Mouse (Mus musculus) liver, embryonic 18 days (tissue): ENCODE results near the gene Rab21. TPM values are rescaled to one million over a fixed set of nuclear protein-coding genes. Genes with fewer than 3 reads are reported as not detected.

Source experiments
- polyA plus RNA-seq: library from polyadenylated mRNA; depleted of rRNA; stranded (reverse); fragments of >200 nt; gene quantifications from 2 replicates; pipeline ENCODE4 v1.2.3, GENCODE M21; 2012; rRNA removed

The Rab21 gene
- polyA plus RNA-seq, result 9.3 and 10.0 TPM in 2 replicates

GRCm38 (mm10) chr10:115315473-115316171 is at the start of gene Rab21:
Gene Rab21 (minus strand): TSS chr10:115315594.

GRCm38 (mm10) chr10:115361840-115362622 is 46.6 kb upstream of the Rab21 start, which contains the start of gene Tmem19:
Gene Tmem19 (minus strand): TSS chr10:115362501.

DNA sequence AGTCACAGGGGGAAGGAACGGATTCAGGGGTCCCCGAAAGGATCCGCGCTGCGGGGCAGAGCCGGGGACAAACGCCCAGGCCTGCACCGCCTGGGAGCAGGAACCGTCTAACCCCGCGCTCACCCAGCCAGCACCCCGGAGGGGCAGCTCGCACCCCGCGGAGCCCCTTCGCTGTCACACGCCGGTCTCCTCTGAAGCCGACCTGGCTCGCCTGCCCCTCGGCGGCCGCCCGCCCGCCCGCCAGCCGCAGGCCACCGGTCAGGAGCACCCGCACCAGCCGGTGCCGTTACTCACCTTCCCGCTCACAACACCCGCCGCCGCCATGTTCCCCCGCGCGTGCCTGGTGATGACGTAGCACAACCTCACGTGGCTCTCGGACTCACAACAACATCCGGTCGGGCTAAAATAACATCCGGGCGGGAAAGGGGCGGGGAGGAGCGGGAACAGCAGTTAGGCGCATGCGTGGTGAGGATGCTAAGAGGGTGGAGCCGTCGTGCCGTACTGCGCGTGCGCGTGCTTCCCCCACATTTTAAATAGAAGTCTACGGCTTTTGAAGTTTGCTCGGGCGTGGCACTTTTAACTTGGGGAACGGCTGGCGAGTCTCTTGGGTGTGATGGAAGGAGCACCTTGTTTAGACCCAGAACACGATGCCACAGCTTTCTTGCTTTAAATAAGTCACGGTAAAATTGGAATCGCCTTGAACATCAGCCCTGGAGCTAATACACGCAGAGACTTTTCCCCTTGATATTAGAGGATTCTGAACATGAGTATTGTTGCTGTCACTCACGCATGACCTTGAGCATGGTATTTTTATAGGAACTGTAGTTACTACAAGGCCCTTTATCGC is 64.1 kb downstream of the Rab21 start, which contains the start of gene Tbc1d15:
Tbc1d15 (minus strand) TSS at position 380 of the 847 bp plus-strand sequence.

Other genes with a start within 250 kb of the Rab21 start
- gene Tph2, start 130.6 kb downstream of the Rab21 start, polyA plus RNA-seq, result not detected in 2 replicates
- gene Tbc1d15, start 64.1 kb downstream of the Rab21 start, polyA plus RNA-seq, result 15.1 and 18.2 TPM in 2 replicates
- gene Tmem19, start 46.9 kb upstream of the Rab21 start, polyA plus RNA-seq, result 6.8 and 7.6 TPM in 2 replicates
- gene Thap2, start 68.8 kb upstream of the Rab21 start, polyA plus RNA-seq, result 2.8 and 3.2 TPM in 2 replicates
- 31.6 and 41.8 TPM in 2 replicates for gene Zfc3h1, start 69.4 kb upstream of the Rab21 start, polyA plus RNA-seq